Mouse (Mus musculus) cerebellum, postnatal 14 days (tissue): ENCODE data around the gene Txlng.
A peak's percentile ranks its signal among the peaks of the same experiment; 100 is the strongest.
"Not testable (repeated sequence)": the region's sequence is repeated elsewhere in the genome, so short reads cannot be mapped to it uniquely, and the experiment has no call there.

Experiments
- DNase-seq, 2 experiments: peaks; one replicate each; pipeline ENCODE4 v3.0.0; 2021; ENCODE audit warnings: mixed read lengths in 2 of 2

Txlng gene

DNA sequence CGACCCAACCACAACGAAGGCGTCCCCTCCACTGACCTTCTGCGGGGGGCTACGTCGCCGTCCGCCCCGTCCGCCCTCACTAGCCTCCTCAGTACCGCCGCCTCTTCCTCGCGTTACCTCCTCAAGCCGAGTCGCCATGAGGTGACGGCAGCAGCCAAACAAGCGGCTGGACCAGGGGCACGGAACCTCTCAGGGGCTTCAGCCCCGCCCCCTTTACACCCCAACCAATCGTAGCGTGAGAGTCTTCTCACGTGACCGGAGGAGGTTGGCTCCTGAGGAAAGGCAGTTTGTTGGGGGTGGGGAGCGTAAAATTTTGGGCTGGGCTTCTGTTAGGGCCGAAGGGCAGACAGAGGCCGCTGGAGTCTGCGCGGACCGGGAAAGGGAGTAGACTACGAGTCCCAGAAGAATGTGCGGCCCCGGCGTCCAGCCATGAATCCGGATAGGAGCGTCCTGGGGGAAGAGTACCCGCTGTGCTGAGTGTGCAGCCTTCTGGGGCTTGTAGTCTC, at the start of gene Txlng:
TSS of gene Txlng (minus strand) at position 252 of the 506 bp plus-strand sequence.
- peak; percentile 94 to 96 for DNase-seq

DNA sequence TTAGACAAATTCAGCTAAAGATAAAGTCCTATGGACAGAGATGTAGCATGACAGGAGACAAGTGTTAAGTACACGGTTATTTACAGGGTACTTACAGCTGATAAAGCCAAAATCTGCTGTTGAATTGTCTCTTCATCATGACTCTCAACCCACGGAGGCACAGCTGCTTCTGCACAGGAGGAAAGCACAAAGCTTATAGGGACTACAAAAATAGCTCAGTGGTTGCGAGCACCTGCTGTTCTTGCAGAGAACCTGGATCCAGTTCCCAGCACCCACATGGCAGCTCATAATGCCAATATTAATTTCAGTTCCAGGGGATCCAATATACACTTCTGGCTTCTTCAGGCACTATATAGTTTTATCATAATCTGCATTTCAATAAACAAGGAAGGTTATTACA, 49.0 kb upstream of the Txlng start:
- DNase-seq = no peak

DNA sequence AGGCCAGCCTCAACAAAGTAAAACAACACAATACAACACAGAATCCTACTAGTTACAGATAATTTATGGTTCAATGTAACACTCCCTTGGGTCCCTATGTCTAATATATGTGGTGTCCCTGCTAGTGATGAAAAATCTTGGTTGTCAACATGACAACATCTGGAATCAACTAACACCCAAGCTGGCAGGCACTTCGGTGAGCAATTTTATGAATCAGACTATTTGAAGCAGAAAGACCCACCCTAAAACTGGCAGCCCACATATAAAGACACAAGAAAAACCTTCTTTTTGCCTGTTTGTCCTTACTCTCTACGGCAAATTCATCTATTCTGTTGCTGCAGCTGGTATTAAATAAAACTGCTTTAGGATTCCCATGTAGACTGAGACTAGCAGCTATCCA, 44.5 kb upstream of the Txlng start:
- DNase-seq = no peak

DNA sequence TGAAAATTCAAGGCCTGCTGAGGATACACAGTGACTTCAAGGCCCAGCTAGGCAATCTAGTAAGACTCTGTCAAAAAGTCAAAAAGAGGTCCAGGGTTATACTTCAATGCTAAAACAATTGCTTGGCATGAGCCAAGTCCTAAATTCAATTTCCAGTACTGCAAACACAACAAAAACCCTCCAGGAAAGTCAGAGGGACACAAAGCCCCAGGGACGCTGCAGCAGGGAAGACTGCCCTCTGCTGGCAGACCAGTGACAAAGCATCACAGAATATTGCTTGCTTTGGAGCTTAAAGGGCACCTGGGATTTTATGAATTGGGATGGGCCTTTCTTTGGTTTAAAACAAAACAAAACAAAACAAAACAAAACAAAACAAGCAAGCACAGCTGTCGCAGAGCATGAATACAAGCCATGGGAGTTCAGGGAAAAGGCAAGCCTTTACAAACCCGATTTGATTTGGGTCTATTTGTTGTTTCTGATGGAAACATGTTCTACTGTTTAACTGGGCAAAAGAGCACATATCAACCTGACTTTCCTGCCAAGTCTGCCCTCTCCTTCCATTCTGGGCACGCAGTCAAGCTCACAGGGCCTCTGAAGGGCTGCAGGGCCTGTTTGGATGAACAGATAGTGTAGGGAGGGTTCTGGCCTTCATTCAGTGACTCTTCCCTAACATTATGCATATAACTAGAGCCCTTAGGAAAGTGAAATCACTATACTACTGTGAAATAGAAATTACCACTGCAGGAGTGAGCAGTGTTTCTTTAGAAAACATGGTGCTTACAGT, 42.7 kb upstream of the Txlng start:
- DNase-seq = peak; percentile 36 to 48

DNA sequence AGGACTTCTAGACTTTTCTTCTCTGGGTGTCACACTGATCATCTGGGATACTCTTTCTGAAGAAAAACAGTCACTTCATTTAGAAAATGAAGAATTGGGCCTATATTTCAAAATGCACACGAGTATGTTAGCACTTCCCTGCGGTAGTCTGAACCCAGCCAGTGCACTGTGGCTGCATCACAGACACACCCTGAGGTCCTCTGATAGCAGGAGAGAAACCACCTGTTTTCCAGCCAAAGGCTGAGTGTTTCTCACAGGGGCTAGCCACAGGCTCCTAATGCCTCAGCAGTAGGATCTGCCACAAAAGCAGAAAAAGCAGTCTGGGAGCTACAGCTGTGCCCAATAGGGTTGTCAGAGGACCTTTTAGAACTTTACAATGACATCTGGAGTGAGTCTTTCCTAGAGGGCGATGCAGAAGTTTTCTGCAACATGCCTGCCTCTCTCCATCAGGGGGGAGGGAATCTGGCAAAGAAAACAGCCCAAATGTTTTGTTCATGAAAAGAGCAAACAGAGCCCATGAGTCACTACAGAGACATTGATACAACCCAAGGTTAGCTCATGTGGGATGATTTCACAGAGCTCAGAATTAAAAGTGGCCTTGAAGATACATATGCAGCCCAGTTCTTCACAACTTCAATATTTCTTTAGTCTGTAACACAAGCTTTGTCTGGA, 39.2 kb upstream of the Txlng start:
- DNase-seq = no peak

DNA sequence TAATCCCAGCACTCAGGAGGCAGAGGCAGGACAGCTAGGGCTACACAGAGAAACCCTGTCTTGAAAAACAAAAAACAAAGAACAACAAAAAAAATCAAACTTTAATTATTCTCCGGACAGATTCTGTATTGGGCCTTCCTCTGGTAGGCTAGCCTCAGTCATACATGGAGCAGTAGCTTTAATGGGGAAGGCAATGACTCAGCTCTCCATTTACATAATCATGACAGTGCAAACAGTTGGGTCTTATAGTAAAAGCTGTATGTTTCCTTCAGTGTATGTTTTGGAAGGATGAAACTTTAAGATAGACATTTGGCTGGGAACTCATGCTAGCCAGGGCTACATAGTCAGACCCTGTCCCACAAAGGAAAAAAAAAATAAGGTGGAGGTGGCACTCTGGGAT, 19.4 kb upstream of the Txlng start:
- DNase-seq = no peak

DNA sequence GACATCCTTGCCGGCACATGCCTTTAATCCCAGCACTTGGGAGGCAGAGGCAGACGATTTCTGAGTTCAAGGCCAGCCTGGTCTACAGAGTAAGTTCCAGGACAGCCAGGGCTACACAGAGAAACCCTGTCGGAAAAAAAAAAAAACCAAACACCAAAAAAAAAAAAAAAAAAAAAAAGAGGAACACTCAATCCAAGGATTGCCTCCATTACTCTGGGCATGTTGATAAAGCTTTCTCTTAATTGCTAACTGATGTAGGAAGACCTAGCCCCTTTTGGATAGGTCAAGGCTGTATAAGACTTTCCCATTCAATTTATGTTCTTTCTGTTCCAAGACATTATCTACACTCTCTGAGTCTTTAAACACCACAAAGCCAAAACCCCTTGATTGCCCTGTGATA, 16.3 kb upstream of the Txlng start:
- no peak for DNase-seq

DNA sequence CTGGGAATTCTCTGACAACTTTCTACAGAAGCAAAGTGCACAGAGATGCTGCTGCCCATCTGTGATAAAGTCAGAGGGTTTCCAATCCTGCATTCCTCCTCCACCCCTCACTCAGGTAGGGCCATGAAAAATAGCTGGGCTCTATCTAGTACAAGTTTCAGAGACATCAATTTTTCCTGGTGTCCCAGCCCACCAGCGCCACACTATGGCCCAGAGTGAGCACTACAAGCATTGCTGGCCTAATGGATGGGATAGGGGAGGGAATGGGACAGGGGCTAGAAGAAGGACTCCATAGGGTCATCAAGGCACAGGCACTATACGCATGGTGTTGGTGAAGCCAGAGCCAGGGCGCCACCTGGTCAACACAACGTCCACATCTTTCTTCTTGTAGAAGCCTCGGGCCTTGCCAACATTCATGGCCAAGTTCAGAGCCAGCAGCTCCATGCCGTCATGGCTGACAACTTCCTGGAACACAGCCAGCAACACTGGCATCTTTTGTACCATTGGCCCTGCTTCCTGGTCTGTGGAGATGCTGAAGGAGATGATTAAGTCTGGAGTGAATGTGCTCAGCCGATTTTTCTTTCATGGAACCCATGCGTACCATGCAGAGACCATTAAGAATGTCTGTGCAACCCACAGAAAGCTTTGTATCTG, 15.3 kb upstream of the Txlng start:
- peak; percentile 11 to 44 for DNase-seq

DNA sequence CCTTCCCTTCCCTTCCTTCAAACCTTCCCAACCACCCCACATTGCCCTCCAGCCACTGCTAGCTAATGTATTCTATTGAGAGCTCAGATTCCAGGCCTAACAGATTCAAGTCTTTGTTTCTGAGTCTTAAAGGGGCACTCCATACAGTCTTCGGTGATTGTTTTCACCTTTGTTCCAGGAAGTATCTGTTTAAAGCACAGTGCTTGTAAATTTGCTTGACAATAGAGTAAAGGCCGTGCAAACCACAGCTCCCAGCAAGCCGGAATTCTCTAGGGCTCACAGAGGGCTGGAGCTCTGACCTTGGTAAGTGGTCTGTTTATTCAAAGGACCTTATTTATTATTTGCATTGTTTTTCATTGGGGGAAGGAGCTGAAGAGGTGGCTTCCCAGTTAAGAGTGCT, 2.8 kb upstream of the Txlng start:
- DNase-seq = no peak

DNA sequence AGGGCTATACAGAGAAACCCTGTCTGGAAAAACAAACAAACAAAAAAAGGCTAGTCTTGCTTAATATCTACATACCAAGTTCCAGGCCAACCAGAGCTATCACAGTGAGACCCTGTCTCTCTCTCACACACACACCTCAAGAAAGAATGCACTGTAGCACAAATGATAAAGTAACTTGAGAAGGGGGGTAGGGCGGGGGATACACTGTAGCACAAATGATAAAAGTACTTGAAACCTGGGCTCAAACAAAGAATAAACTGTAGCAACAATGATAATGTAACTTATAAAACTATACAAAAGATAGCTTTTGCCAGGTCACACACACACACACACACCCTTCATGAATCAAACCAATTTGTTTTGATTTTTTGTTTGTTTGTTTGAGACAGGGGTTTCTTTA, 2.3 kb upstream of the Txlng start:
- DNase-seq = no peak

DNA sequence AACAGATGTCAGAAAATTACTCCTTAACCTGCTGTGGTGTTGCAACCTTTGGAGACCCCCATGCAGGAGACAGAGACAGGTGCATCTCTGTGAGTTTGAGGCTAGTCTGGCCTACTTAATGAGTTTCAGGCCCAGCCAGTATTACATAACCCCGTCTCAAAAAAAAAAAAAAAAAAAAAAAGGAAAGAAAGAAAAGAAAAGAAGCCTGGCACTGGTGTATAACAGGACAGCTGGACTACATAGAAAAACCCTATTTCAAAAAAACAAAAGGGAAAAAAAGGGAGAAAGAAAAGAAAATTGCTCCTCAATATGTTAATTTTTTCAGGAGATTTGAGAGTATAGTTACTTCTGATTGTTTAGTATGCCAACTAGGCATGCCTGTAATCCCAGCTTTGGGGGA, 1.8 kb upstream of the Txlng start:
- DNase-seq = no peak

DNA sequence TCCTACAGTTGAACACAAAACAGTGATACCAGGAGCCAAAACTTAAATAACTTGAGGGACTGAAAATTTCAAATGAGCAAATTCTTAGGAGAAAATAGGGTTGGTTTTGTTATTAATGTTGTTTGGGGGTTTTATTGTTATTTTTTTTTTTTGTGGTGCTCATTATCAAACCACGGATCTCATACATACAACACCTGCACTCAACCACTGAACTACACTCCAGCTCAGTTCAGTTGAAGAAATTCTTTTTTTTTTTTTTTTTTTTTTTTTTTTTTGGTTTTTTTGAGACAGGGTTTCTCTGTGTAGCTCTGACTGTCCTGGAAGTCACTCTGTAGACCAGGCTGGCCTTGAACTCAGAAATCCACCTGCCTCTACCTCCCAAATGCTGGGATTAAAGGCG, 1.1 kb upstream of the Txlng start:
- not testable (repeated sequence) for DNase-seq

DNA sequence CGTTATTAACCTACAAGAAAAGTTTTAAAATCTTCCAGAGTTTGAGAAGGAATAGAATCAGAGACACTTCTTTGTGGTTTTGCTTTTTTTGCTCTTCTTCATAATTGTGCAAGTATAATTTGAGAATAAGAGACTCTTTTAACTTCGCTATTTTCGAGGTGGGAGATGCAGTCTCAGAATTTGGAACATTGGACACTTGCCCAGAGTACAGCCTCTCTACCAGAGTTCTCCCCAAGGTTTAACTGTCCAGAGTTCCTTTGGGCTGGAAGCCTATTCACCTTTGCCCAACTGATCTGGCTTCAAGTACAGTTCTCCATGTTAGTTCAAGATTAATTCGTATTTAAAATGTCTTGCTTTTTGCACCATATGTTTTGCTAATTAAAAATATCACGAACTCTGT, 487 bp upstream of the Txlng start:
- no peak for DNase-seq

DNA sequence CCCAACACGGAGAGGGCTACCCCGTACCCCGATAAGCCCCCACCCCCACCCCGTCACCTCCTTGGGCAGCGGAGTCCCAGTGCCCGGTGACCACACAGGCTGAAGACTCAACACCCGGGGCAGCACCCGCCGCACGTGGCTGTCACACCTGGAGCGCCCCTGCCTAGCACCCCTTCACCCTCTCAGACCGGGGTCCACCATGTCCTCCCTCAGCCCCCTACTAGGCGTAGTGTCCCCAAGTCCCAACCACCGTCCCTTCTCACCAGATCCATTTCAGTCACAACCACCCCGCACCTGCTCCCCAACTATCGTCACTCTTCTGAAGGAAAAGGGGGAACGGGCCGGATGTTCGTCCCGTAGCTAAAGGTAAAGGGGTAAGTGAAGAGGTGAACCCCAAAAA, 471 bp downstream of the Txlng start:
- no peak for DNase-seq

DNA sequence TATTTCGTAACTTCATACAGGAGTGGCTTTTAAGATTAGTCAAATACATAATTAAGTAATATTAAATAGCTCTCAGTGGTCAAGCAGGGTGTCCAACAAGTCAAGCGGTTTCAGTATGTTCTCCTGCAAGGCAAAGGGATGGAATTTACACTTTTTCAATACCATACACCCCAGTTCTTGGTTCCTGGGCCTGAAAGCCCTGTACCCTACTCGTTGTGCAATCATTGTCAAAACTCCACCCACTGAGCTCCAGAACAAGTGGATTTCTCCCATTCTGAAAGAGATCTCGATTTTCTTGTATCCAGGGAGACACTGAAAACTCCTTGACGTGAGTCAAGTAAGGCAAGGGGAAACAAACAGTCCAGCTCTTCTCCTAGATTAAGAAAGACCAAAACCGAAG, 1.2 kb downstream of the Txlng start:
- no peak for DNase-seq

DNA sequence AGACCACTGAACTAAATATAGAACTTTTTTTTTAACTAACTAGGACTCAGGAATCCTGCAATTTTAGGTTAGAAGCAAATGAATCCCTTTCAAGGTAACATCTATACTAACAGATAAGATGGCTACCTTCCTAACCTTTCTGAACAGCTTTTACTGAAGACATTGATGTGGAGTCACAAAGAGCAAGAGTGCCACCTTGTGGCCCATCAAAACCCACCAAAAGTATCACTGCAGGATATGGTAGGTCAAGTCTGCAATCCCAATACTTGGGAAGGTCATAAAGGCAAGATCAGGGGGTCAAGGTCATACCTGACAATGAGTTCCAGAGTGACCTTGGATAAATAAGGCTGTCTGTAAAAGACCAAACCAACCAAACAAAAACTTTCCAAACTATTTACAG, 28.9 kb downstream of the Txlng start:
- DNase-seq = peak; percentile 63 to 72

DNA sequence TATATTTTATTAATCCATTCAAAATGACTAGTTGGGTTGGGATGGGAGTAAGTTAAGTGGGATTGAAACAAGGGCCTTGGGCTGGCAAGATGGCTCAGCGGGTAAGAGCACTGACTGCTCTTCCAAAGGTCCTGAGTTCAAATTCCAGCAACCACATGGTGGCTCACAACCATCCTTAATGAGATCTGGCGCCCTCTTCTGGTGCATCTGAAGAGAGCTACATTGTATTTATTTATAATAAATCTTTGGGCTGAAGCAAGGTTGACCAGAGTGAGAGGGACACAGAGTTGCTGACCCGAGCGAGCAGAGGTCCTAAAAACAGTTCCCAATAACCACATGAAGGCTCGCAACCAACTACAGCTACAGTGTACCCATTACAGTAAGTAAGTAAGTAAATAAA, 37.9 kb downstream of the Txlng start:
- peak in 1 of 2 experiments; percentile 8 for DNase-seq

DNA sequence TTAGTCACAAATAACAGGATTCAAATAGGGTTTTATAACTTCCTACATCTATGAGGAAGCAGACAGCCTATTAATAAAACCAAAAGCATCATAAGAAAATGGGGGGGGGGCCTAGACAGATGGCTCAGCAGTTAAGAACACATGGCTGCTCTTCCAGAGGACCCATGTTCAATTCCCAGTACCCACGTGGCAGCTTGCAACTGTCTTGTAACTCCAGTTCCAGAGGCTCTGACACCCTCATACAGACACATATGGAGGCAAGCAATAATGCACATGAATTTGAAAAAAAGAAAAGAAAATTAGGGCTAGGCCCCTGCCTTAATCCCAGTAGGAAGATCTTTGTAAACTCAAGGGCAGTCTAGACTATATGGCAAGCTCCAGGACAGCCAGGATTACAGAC, 40.9 kb downstream of the Txlng start:
- no peak for DNase-seq

DNA sequence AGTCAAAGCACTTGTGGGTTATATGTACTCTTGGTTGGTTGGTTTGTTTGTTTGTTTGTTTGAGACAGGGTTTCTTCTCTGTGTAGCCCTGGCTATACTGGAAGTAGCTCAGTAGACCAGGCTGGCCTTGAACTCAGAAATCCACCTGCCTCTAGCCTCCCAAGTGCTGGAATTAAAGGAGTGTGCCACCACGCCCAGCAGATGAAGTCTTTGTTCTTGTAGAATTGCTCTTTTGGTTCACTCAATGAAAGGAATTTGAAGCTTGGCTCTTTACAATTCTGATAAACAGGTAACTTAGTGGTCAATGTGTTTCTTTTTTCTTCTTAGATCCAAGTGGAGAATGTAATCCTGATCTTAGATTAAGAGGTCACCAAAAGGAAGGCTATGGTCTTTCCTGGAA, 58.5 kb downstream of the Txlng start:
- no peak for DNase-seq

DNA sequence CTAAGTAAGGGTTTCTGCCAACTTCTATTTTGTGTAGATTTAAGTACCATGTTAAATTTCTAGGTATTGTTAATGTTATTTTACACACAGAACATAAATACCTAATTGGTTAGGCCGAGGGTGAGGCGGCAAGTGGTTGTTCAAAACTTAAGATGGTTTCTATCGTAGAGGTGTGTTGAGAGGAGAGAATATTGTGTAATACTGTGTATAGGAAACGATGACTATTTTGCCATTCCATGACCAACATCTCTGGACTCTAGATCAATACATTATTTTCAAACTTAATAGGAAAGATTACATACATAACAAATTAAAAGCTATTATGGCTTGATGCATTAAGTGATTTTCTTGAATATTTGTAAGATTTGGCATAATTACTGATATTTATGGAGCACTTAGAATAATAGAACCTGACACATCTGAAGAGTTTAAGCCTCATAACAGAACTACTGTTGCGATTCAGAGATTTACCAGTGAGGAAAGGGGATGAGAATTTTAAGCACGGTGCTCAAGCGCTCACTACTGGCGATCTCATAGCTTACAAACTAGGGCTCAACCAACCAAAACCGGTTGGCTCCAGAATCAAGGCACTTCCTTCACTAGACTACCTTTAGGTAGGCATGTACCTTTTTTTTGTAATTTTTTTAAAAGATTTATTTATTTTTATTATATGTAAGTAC, 67.4 kb downstream of the Txlng start:
- no peak for DNase-seq

DNA sequence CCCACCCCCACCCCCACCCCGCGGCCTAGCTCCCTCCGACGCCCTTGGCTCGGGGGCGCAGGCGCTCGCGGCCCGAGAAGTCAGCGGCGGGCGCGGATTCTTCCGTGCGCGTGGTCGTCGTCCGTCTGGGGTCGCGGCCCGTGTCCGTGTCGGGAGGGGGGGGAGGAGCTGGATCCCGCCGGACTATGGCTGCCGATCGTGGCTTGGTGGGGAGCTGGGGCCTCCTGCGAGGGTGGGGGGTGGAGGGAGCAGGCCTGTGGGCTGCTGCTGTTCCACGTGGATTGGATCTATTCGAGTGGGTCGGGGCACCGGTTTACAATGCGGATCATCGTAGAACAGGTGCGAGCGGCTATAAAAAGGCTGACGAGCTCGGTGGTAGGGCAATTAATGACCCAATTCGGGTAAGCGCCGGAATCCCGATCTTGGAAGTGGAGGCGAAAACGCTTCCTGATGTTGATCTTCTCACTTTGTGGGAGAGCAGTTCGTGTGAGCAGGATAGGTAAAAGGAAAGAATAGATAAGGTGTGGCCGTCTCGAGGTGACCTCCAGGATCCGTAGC, 68.2 kb downstream of the Txlng start:
- peak; percentile 45 to 58 for DNase-seq

DNA sequence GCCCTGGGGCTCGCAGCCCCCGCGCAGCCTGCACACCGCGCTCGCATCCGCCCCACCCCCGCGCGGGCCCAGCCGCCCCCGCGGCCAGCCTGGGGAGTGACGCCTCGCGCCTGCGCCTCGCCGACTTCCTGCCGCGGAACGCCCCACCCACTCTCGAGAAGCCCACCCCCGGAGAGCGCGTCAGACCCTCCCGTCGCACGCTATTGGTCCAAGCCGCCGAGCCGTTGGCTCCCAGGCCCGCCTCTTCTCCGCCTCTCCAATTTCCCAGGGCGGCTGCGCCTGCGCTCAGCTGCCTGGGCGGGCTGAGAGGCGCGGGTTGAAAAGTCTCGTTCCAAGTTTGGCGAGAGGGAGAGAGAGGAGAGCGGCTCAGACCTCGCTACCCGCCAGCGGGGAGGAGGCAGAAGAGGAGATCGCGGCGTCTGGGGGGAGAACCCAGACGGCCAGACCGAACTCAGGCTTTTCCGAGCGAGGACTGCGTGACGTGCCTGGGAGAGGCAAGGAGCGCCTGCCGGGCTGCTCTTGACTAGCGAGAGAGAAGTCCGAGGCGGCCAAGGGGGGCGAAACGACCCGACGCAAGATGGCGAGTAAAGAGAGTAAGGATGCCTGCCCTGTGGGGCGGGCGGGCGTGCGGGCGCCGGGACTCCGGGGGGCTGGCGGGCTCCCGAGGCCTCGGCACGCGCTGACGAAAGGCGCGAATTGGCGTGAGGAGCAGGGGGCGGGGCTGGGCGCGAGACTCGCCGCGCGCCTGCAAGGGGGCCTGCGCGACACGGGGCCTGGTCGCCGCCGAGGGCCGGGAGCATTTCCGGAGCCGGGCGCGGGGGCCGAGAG, 68.9 kb downstream of the Txlng start, which contains the start of gene Rbbp7:
TSS of gene Rbbp7 (plus strand) at position 288 of the 828 bp plus-strand sequence.
- peak; percentile 93 to 94 for DNase-seq
